Mouse (Mus musculus) heart, embryonic 10.5 days (tissue): ENCODE measurements at regions not wholly inside any gene's neighbourhood (a gene's known extent, or its start where the extent isn't known, plus 50 kb on each side); places are given as distances from the start of the nearest gene placed in this dataset.

ENCODE experiments used
- DNase-seq: peaks from one replicate; pipeline ENCODE4 v3.0.0-alpha.2; 2017; ENCODE audit warnings: low spot score
- H3K27ac ChIP-seq: fragments of 300-500 bp; sonication (generic); 2 replicates; pipeline ENCODE4 v1.5.1; 2016; ENCODE audit warnings: mild to moderate bottlenecking
- H3K27me3 ChIP-seq: fragments of 300-500 bp; sonication (generic); 2 replicates; pipeline ENCODE4 v1.6.1; 2016; ENCODE audit warnings: mild to moderate bottlenecking; ENCODE audit not compliant: poor library complexity, insufficient read depth, severe bottlenecking
- H3K36me3 ChIP-seq: fragments of 300-500 bp; sonication (generic); 2 replicates; pipeline ENCODE4 v1.6.1; 2016; ENCODE audit warnings: mild to moderate bottlenecking, moderate library complexity
- H3K4me1 ChIP-seq: fragments of 300-500 bp; sonication (generic); 2 replicates; pipeline ENCODE4 v1.6.1; 2016; ENCODE audit warnings: mild to moderate bottlenecking
- H3K4me3 ChIP-seq: fragments of 300-500 bp; sonication (generic); 2 replicates; pipeline ENCODE4 v1.5.1; 2016; ENCODE audit warnings: mild to moderate bottlenecking, moderate library complexity
- H3K9me3 ChIP-seq: fragments of 300-500 bp; sonication (generic); 2 replicates; pipeline ENCODE4 v1.6.1; 2016; ENCODE audit warnings: mild to moderate bottlenecking, moderate library complexity
- WGBS: fragments of 180-500 bp; shearing (Covaris S2); methylation state at CpG from one replicate; pipeline ENCODE4 v1.1.7; 2016; 5-methylcytosine and 5-hydroxymethylcytosine counted together

DNA sequence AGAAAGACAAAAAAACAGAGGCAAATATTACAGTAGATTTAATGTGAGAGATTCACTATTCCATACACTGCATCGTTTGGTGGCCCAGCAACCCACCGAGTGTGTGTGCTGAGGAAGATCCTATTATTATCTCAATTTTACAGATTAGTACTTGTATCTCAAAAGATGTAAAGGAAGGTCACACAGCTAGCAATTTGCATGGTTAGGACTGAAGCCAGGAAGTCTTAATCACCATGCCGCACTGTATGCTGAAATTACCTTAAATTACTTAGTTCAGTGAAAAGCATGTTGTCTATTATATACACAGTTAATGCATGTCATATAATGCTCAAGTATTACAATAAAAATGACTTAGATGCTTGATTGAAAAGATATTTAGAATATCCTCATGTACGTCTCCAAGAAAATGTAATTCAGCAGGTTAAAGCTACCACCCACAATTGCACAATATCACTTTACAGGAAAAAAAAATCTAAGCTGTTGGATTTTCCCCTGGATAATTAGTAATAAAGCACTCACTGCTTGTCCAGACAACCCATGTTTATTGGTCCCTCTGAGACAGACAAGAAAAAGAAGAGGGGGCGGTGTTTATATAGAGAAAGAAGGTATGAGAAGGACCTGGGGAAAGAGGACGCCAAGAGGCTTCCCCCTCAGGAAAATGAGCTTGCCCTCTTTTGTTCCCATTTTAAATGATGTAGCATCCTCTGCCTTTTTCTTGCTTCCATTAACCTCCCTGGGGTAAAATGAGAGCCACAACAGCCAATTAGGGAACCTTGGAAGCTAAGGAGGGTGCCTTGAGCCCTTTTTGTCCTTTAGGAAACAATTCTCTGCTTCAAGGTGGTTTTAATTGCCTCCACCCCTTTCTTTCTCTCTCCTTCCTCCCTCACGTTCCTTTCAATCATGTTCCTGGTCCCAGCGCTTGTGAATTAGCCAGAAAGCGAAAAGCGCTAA lies 204.6 kb upstream of the Xrcc4 start:
- no peaks in the 10 kb centered on the region for H3K4me1 ChIP-seq
- H3K27me3 ChIP-seq, result no peaks in the 10 kb centered on the region
- H3K4me3 ChIP-seq, result no peak overlapping the region
- H3K9me3 ChIP-seq, result no peaks in the 10 kb centered on the region
- H3K27ac ChIP-seq, result no peak overlapping the region
- WGBS, result 75% methylated on average over 10 of the region's 10 CpGs
- no peaks in the 10 kb centered on the region for H3K36me3 ChIP-seq
- no peak for DNase-seq

DNA sequence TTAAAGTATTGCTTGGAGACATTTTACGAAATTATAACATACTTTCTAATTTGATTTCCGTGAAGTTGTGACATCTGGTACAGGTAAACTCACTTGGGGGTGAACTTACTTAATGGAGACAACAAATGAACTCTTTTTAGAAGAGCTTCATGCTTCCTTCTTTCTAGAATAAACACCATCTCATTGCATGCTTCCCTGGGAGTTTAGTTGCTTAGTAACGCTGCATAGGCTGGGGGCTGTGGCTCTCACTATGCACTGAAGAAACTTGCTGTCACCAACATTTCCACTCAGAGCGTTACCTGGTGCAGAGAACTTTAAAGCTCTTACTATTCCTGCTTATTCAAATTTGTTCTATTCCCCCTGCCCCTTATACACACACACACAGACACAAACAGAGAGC lies 203.5 kb upstream of the Xrcc4 start:
- no peak for DNase-seq
- H3K27me3 ChIP-seq, result no peaks in the 10 kb centered on the region
- no peak overlapping the region for H3K4me3 ChIP-seq
- H3K27ac ChIP-seq, result no peak overlapping the region
- H3K36me3 ChIP-seq, result no peaks in the 10 kb centered on the region
- H3K9me3 ChIP-seq, result no peaks in the 10 kb centered on the region
- no peaks in the 10 kb centered on the region for H3K4me1 ChIP-seq
- WGBS, result 69% methylated on average over 4 of the region's 4 CpGs

DNA sequence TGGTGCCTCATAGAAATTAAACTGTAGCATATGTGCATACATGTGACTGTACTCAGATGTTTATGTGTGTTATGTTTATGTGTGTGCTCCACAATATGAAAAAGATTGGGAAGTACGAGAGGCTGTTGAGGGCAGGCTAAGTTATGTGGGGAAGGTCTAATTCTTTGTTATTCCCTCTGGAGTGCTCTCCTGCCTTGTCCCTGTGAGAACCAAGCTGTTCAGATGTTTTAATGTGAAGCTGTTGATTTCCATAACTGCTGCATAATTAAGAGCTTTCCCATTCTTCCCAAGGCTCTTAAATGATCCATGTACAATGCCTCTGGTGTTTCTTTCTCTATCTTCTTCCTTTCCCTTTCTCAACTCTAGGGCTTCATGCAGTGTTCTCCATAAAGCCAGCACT lies 202.7 kb upstream of the Xrcc4 start:
- H3K4me1 ChIP-seq, result no peaks in the 10 kb centered on the region
- no peaks in the 10 kb centered on the region for H3K9me3 ChIP-seq
- no peak for DNase-seq
- WGBS, result 94% methylated on average over 1 of the region's 1 CpGs
- no peak overlapping the region for H3K4me3 ChIP-seq
- H3K27me3 ChIP-seq, result no peaks in the 10 kb centered on the region
- no peaks in the 10 kb centered on the region for H3K36me3 ChIP-seq
- no peak overlapping the region for H3K27ac ChIP-seq

DNA sequence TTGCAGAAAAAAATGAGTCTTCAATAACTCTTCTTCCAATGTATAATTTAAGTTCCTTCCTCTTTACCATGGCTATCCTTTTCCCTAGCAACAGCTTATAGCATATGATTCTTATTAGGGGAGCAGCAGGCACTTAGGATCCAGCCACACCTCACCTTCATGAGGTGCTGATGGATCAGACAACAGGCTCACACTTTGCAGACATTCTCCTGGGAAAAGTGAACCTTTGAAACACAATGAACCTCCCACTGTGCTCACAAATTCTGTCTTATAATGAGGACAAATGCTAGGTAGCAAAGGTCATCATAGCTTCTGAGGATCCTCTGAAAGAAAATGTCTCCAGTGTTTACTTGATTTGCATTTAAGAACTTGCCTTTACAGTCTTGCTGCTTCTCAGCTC lies 191.6 kb upstream of the Xrcc4 start:
- H3K9me3 ChIP-seq, result no peaks in the 10 kb centered on the region
- no peak for DNase-seq
- no peak overlapping the region for H3K27ac ChIP-seq
- H3K4me3 ChIP-seq, result no peak overlapping the region
- peaks cover 6% of the 10 kb centered on the region; the same call in 1 of the 2 replicates for H3K4me1 ChIP-seq
- no peaks in the 10 kb centered on the region for H3K36me3 ChIP-seq
- no peaks in the 10 kb centered on the region for H3K27me3 ChIP-seq

DNA sequence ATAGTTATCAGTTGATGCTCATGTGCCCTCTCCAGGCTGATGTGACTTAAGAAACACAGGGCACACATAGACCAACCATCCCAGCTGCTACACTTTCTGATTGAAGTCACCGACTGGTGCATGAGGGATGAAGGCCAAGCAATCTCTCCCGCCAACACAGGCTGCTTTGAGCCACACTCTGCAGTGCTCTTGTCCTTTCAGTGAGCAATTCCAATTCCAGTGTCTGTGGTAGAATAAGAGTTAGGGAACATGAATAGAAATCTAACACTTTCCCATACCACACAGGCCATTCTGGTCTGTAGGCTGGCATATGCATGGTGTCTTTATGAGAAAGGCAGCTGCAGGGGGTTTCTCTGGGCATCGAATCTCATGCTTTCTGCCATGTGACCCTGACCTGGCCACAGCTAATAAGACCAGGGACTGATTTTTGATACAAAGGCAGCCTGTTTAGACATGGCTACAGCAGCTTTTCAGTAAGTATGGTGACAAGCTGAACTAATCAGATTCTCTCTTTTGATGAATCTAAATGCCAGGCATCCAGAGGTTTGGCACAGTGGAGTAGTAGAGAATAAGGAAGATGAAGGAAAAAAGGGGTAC lies 190.5 kb upstream of the Xrcc4 start:
- no peaks in the 10 kb centered on the region for H3K27me3 ChIP-seq
- H3K36me3 ChIP-seq, result no peaks in the 10 kb centered on the region
- H3K27ac ChIP-seq, result 0 out of 2 replicates have a peak overlapping the region, but pooled peaks have one; percentile 16
- H3K4me1 ChIP-seq, result peaks cover 6% of the 10 kb centered on the region; the same call in 1 of the 2 replicates
- DNase-seq, result peak; percentile 72
- WGBS, result 76% methylated on average over 3 of the region's 3 CpGs
- H3K9me3 ChIP-seq, result no peaks in the 10 kb centered on the region
- H3K4me3 ChIP-seq, result no peak overlapping the region

DNA sequence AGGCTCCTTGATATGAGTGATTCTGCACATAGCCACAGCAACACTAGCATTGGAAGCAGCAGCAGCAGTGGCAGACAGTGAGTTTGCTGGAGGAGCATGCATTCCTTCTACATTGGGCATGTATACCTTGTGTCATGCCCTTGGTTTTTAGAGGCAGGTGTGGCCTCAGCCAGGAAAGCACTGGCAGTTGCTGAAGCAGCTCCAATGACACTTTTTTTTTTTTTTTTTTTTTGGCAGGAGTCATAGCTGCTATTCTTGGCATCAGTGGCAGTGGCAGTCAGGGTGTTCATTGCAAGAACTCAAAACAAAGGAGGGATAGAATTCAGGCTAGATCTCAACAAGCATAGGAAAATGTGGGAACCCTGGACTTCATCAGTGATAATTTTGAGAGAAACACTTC lies 189.9 kb upstream of the Xrcc4 start:
- no peaks in the 10 kb centered on the region for H3K27me3 ChIP-seq
- no peaks in the 10 kb centered on the region for H3K9me3 ChIP-seq
- peaks cover 6% of the 10 kb centered on the region; the same call in 1 of the 2 replicates for H3K4me1 ChIP-seq
- H3K36me3 ChIP-seq, result no peaks in the 10 kb centered on the region
- H3K4me3 ChIP-seq, result no peak overlapping the region
- no peak overlapping the region for H3K27ac ChIP-seq
- no peak for DNase-seq

DNA sequence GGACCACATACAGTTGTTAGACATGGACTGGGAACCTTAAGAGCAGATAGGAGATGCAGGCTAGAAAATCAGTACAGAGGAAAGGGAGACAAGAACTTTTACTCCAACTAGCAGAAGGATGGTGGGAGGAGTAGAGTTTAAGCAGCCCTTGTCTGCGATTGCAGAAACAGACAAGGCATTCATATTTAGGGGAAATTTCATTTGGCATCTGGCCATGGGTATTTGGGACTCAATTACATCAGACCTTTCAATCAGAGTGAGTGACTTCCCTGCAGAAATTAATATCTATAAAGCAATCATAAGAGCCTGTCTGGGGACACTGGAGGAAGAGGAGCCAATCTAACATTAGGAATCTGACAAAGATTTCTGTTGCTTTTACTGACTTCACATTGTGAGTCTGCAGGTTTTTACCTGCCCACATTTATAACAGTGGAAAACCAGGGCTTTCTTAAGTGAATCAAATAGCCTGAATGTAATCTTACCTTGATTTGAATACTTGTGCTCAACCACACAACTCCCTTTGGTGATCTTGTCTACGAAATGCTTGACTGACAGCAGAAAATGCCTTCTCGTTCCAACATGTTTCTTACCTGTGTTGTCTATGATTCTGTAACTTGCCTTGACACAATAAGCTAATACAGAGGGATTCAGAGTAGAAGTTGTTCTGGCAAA lies 169.8 kb upstream of the Xrcc4 start:
- no peak for DNase-seq
- H3K4me1 ChIP-seq, result no peaks in the 10 kb centered on the region
- no peak overlapping the region for H3K4me3 ChIP-seq
- 81% methylated on average over 3 of the region's 3 CpGs for WGBS
- H3K27me3 ChIP-seq, result no peaks in the 10 kb centered on the region
- H3K9me3 ChIP-seq, result no peaks in the 10 kb centered on the region
- no peaks in the 10 kb centered on the region for H3K36me3 ChIP-seq
- H3K27ac ChIP-seq, result no peak overlapping the region

DNA sequence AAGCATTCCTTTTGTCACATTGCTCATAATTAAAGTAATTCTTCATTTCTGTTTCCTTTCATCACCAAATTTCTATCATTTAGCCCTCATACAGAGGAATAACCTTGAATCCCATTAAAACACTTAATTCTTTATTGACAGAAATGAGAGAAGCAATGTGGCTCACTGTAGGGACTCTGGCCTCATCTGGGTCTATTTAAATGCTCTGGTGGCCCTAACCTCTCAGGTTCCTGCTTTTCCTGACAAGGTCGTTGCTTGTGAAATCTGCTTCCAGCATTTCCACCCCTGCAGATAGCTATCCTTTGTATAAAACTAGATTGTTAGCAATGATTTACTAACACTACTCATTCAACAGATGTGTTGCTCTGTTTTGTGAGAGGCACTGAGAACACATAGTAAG lies 163.6 kb upstream of the Xrcc4 start:
- DNase-seq, result no peak
- H3K36me3 ChIP-seq, result no peaks in the 10 kb centered on the region
- 39% methylated on average over 1 of the region's 1 CpGs for whole genome bisulfite sequencing

DNA sequence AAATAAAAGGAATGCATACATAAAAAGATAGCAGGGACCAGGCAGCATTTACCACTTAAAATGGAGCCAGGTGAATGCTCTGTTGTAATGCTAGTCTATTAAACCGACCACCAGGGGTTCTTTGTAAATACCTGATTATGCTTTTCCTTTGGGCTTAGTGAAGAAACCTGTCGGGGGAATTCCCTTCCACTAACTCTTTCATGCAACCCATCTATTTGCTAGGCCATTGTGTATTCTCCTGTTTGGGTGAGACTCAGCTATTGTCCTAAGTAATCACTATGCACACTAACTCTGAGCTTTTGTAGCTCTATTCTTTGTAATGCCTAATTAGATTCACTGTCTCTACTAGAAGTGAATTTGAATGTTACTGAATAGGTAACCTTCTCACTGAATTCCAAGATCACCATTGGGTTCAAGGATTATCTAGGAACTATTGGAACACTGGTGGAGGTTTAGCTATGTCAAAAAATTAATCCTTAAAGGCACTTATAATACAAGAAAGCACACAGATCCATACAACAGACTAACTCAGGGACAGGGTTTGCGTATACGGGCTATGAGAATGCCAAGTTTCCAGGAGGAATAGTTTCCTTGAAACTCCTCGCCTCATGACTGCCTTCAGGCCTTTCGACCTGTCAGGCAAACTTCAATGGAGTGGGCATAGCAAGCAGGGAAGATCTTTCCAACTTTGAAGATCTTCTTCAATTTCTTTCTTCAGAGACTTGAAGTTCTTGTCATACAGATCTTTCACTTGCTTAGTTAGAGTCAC lies 156.8 kb upstream of the Xrcc4 start:
- DNase-seq, result no peak
- no peaks in the 10 kb centered on the region for H3K9me3 ChIP-seq
- H3K27ac ChIP-seq, result no peak overlapping the region
- 83% methylated on average over 6 of the region's 6 CpGs for WGBS
- H3K36me3 ChIP-seq, result no peaks in the 10 kb centered on the region
- no peaks in the 10 kb centered on the region for H3K4me1 ChIP-seq
- no peak overlapping the region for H3K4me3 ChIP-seq
- H3K27me3 ChIP-seq, result no peaks in the 10 kb centered on the region

More for the DNA sequence above, 163.6 kb upstream of the Xrcc4 start:
- H3K4me1 ChIP-seq, result no peaks in the 10 kb centered on the region
- no peak overlapping the region for H3K27ac ChIP-seq
- H3K9me3 ChIP-seq, result no peaks in the 10 kb centered on the region
- no peak overlapping the region for H3K4me3 ChIP-seq
- no peaks in the 10 kb centered on the region for H3K27me3 ChIP-seq

DNA sequence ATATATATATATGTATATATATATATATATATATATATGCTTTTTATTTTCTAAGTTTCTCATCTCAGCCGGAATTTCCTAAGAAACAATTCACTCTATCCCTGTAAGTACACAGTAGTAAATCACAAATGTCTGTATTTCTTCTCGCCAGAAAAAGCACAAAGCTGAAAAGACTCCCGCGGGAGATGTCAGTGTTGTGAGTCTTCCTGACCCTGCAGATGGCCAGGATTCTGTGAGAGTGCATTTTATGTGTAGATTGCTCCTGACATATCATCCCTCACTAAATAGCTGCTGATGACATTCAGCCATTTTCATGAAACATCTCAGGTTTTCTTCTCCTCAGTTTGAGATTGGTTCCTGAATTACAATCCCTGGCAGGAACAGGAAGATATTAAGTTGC lies 148.9 kb upstream of the Xrcc4 start:
- H3K9me3 ChIP-seq, result no peaks in the 10 kb centered on the region
- H3K27ac ChIP-seq, result no peak overlapping the region
- no peaks in the 10 kb centered on the region for H3K36me3 ChIP-seq
- no peak for DNase-seq
- no peaks in the 10 kb centered on the region for H3K27me3 ChIP-seq
- WGBS, result 75% methylated on average over 4 of the region's 4 CpGs
- no peak overlapping the region for H3K4me3 ChIP-seq
- H3K4me1 ChIP-seq, result no peaks in the 10 kb centered on the region

DNA sequence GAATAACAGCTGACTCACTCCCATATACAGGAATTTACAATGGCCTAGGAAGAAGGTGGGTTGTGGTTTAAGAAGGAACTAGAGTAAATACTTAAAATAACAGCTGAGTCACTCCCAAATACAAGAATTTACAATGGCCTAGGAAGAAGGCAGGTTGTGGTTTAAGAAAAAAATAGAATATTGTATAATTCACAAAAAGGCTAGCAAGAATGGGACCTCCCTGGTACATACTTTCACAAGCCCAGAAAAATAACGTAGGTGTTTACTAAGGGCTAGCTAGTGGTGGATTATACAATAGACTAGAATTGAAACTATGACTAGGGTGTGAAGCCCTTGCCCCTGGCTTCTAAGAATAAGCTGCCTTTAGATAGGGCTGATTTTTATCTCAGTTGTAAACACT lies 144.6 kb upstream of the Xrcc4 start:
- Histone ChIP-seq H3K4me1 (no peaks in the 10 kb centered on the region), H3K9me3 (no peaks in the 10 kb centered on the region), H3K27ac (no peak overlapping the region), H3K4me3 (no peak overlapping the region), H3K36me3 (no peaks in the 10 kb centered on the region), H3K27me3 (no peaks in the 10 kb centered on the region)
- DNase-seq, result no peak
- 89% methylated on average over 1 of the region's 1 CpGs for WGBS

DNA sequence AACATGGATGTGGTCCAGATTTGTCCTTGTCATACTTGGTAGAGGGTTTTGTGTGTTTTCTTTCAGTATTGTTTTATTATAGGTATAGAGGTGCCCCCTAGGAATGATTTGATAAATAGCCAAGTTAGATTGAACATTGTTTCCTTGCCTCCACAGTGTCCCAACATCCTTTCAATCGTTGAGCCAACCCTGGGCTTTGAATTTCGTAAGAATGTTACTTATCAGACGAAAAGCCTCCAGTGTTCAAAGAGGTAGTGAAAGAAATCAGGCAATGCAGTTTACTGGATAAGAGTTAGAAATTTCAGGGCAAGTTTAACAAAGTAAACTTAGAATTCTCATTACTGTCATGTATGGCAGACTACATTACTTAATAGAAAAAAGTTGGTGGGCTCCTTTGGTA lies 144.2 kb upstream of the Xrcc4 start:
- Histone ChIP-seq H3K4me1 (no peaks in the 10 kb centered on the region), H3K27me3 (no peaks in the 10 kb centered on the region), H3K9me3 (no peaks in the 10 kb centered on the region), H3K27ac (no peak overlapping the region), H3K36me3 (no peaks in the 10 kb centered on the region), H3K4me3 (no peak overlapping the region)
- 74% methylated on average over 3 of the region's 3 CpGs for WGBS
- DNase-seq, result no peak

DNA sequence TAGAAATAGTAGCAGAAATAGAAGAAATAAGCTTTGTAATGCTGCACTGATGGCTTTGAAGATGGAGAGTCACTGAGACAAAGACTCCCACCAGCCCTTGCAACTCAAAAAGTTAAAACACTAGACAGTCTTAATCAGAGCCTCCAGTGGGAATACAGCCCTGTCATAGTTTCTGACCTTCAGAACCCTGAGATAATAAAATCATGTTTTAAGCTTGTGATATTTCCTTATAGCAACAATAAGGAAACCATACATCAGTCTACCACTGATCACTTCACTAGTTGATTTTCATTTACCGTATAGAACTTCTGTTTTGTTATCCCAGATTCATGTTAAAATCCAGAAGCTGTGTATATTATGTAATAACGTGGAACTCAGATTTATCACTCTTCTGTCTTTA lies 139.7 kb upstream of the Xrcc4 start:
- Histone ChIP-seq H3K4me1 (no peaks in the 10 kb centered on the region), H3K36me3 (no peaks in the 10 kb centered on the region), H3K27ac (no peak overlapping the region), H3K4me3 (no peak overlapping the region), H3K9me3 (no peaks in the 10 kb centered on the region), H3K27me3 (no peaks in the 10 kb centered on the region)
- 83% methylated on average over 2 of the region's 2 CpGs for WGBS
- DNase-seq, result no peak
